Mouse (Mus musculus) neural tube, embryonic 14.5 days (tissue): ENCODE data around the gene S100a14. TPM values are rescaled to one million over a fixed set of nuclear protein-coding genes. Genes with fewer than 3 reads are reported as not detected.

ENCODE experiments used
- ATAC-seq: fragments of 200-750 bp; cut with Nextera tagmentation; 2 replicates; pipeline ENCODE4 v1.8.0; 2017; ENCODE audit warnings: low read depth, mild to moderate bottlenecking, moderate TSS enrichment, moderate library complexity
- H3K27ac ChIP-seq: fragments of 300-500 bp; sonication (generic); 2 replicates; pipeline ENCODE4 v1.5.1; 2014; ENCODE audit warnings: low read depth, mild to moderate bottlenecking, control low read depth, low read length, moderate library complexity, mixed read lengths
- H3K27me3 ChIP-seq: fragments of 300-500 bp; sonication (generic); 2 replicates; pipeline ENCODE4 v1.6.1; 2014; ENCODE audit warnings: low read length; ENCODE audit not compliant: control insufficient read depth, insufficient read depth
- H3K36me3 ChIP-seq: fragments of 300-500 bp; sonication (generic); 2 replicates; pipeline ENCODE4 v1.6.1; 2014; ENCODE audit warnings: low read length, mixed read lengths; ENCODE audit not compliant: control insufficient read depth, insufficient read depth
- H3K4me1 ChIP-seq: fragments of 300-500 bp; sonication (generic); 2 replicates; pipeline ENCODE4 v1.6.1; 2014; ENCODE audit warnings: low read length; ENCODE audit not compliant: control insufficient read depth, insufficient read depth
- H3K4me2 ChIP-seq: fragments of 300-500 bp; sonication (generic); 2 replicates; pipeline ENCODE4 v1.6.1; 2014; ENCODE audit warnings: mild to moderate bottlenecking, low read depth, low read length, control low read depth
- H3K4me3 ChIP-seq: fragments of 300-500 bp; sonication (generic); 2 replicates; pipeline ENCODE4 v1.5.1; 2014; ENCODE audit warnings: low read depth, low read length, control low read depth, mixed read lengths
- H3K9ac ChIP-seq: fragments of 300-500 bp; sonication (generic); replicated peaks from 2 replicates; pipeline ENCODE4 v1.6.1; 2014; ENCODE audit warnings: low read depth, mild to moderate bottlenecking, control low read depth, low read length, mixed read lengths
- H3K9me3 ChIP-seq: fragments of 300-500 bp; sonication (generic); 2 replicates; pipeline ENCODE4 v1.6.1; 2016; ENCODE audit warnings: low read length; ENCODE audit not compliant: control insufficient read depth
- WGBS: fragments of 180-500 bp; shearing (Covaris S2); extraction: QIAGEN DNeasy Blood & Tissue Kit; methylation state at CpG from one replicate; pipeline ENCODE4 v1.1.7; 2014; 5-methylcytosine and 5-hydroxymethylcytosine counted together
- polyA plus RNA-seq: library from polyadenylated mRNA; unstranded; fragments of >200 nt; fragmentation: Nextera tagmentation; extraction: Ambion mirVana; gene quantifications from 2 replicates; pipeline ENCODE4 v1.2.1, GENCODE M21; 2014

The S100a14 gene
- polyA plus RNA-seq, 1 experiment from 2014 or later = not detected

DNA sequence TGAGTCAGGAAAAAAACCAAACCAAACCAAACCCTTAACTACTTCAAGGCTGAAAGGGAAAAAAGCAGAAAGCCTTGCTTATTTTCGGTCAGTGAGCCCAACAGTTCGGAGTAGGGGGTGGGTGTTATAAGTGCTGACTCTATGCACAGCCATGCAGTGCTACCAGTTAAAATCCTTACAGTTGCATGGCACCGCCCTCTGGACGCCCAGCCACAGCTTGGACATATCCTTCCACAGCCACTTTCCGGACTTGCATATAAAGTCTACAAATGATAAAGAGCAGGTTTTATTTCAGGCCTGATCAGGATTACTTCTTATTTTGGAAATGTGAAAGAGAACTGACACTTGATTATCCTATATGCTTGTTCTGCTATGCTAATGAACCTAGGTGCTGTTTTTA is 21.4 kb upstream of the S100a14 start:
- ATAC-seq = no peak
- Histone ChIP-seq H3K4me3 (no peak overlapping the region), H3K4me2 (no peak overlapping the region), H3K27me3 (no peaks in the 10 kb centered on the region), H3K4me1 (peaks cover 25% of the 10 kb centered on the region), H3K9me3 (no peaks in the 10 kb centered on the region), H3K36me3 (peaks cover 55% of the 10 kb centered on the region), H3K9ac (no peak overlapping the region), H3K27ac (no peak overlapping the region)
- WGBS = 90% methylated on average over 5 of the region's 5 CpGs

- Histone ChIP-seq H3K4me1 (peaks cover 25% of the 10 kb centered on the region), H3K4me2 (no peak overlapping the region), H3K9me3 (no peaks in the 10 kb centered on the region), H3K4me3 (no peak overlapping the region), H3K36me3 (peaks cover 53% of the 10 kb centered on the region), H3K9ac (no peak overlapping the region), H3K27me3 (no peaks in the 10 kb centered on the region), H3K27ac (no peak overlapping the region)
- 91% methylated on average over 3 of the region's 3 CpGs for WGBS
- ATAC-seq = no peak
These were observed 20.3 kb upstream of the S100a14 start for GRCm38 (mm10) chr3:90506362-90506761.

GRCm38 (mm10) chr3:90508287-90508949 is 18.2 kb upstream of the S100a14 start:
- no peaks in the 10 kb centered on the region for H3K9me3 ChIP-seq
- H3K4me3 ChIP-seq = peak overlapping the region; percentile 95
- H3K27me3 ChIP-seq = no peaks in the 10 kb centered on the region
- no peak for ATAC-seq
- 3% methylated on average over 20 of the region's 20 CpGs for WGBS
- peak overlapping the region; percentile 93 for H3K27ac ChIP-seq
- H3K4me1 ChIP-seq = peaks cover 25% of the 10 kb centered on the region
- H3K9ac ChIP-seq = peak overlapping the region; percentile 99
- H3K36me3 ChIP-seq = peaks cover 35% of the 10 kb centered on the region
- H3K4me2 ChIP-seq = peak overlapping the region; percentile 83

- under 1% methylated on average over 65 of the region's 66 CpGs for WGBS
- Histone ChIP-seq H3K4me1 (peaks cover 23% of the 10 kb centered on the region), H3K4me3 (peak within 1 kb of the TSS; percentile 95), H3K36me3 (peaks cover 31% of the 10 kb centered on the region), H3K4me2 (peak within 1 kb of the TSS; percentile 83), H3K9ac (peak within 1 kb of the TSS; percentile 99), H3K9me3 (no peaks in the 10 kb centered on the region), H3K27ac (peak within 1 kb of the TSS; percentile 93), H3K27me3 (peaks cover 2% of the 10 kb centered on the region; the same call in 1 of the 2 replicates)
- peak; percentile 94 for ATAC-seq
These were observed 17.5 kb upstream of the S100a14 start, which contains the start of gene Chtop for GRCm38 (mm10) chr3:90508950-90509746. Gene Chtop, minus strand, starts transcription at chr3:90509498.

DNA sequence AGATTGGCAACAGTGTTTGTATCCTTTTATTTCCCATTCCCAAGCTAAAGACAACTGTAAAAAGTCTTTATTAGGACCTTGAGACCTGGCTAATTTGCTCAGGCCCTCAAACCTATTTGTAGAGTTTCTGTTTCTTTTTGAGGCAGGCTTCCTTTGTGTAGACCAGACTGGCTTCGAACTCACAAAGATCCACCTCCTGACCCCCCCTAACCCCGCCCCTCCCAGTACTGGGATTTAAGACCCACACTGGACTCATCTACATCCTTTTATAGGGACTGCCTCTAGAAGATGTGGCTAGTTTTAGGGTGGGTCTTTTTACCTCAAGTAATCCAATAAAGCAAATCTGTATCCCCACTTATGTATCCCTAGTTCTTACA is 16.9 kb upstream of the S100a14 start:
- H3K4me3 ChIP-seq = peak overlapping the region; percentile 95
- 27% methylated on average over 2 of the region's 2 CpGs for WGBS
- peaks cover 2% of the 10 kb centered on the region; the same call in 1 of the 2 replicates for H3K27me3 ChIP-seq
- peak overlapping the region; percentile 10; the same call in 1 of the 2 replicates for H3K27ac ChIP-seq
- ATAC-seq = peak; percentile 26
- H3K9ac ChIP-seq = no peak overlapping the region
- H3K9me3 ChIP-seq = no peaks in the 10 kb centered on the region
- H3K36me3 ChIP-seq = peaks cover 26% of the 10 kb centered on the region
- H3K4me1 ChIP-seq = peaks cover 23% of the 10 kb centered on the region
- H3K4me2 ChIP-seq = peak overlapping the region; percentile 38

GRCm38 (mm10) chr3:90512276-90512675 is 14.4 kb upstream of the S100a14 start:
- ATAC-seq = no peak
- no peak overlapping the region for H3K4me2 ChIP-seq
- WGBS = 85% methylated on average over 5 of the region's 5 CpGs
- peaks cover 3% of the 10 kb centered on the region; the same call in 1 of the 2 replicates for H3K36me3 ChIP-seq
- H3K27ac ChIP-seq = no peak overlapping the region
- H3K9me3 ChIP-seq = no peaks in the 10 kb centered on the region
- H3K27me3 ChIP-seq = peaks cover 2% of the 10 kb centered on the region; the same call in 1 of the 2 replicates
- no peak overlapping the region for H3K4me3 ChIP-seq
- H3K9ac ChIP-seq = no peak overlapping the region
- peaks cover 20% of the 10 kb centered on the region for H3K4me1 ChIP-seq

DNA sequence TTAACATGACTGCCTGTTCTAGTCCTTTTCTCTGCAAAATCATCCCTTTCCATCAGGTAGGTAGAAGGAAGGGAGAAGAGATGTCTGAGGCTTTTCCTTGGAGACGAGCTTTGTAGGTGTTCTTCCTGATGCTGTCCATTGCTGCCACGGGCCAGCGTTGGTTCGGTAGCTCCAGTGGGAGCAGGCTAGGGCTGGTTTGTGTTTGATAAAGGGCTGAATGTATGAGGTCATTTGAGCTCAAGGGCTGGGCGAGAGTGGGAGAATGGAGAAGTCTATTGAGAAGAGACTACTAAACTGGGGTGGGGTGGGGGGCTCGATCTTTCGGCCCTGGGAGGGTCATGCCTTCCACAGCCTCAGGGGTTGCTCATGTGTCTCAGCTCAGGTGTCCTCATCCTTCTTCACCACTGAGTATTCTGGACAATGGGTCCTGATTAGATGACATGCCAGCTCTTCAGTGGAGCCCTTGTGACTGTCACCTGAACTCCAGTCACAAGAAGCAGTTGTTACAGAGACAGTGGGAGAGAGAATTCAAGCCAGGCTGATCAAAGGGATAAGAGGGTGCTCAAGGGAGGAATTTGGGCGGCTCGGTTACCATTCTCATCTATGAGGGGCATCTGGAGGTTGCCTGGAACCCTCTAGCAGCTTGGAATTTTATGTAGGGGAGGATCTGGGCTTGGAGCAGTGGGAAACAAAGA is 13.6 kb upstream of the S100a14 start:
- H3K4me2 ChIP-seq = no peak overlapping the region
- no peak overlapping the region for H3K9ac ChIP-seq
- no peak overlapping the region for H3K27ac ChIP-seq
- H3K36me3 ChIP-seq = no peaks in the 10 kb centered on the region
- H3K4me1 ChIP-seq = peaks cover 12% of the 10 kb centered on the region
- H3K9me3 ChIP-seq = no peaks in the 10 kb centered on the region
- peaks cover 2% of the 10 kb centered on the region; the same call in 1 of the 2 replicates for H3K27me3 ChIP-seq
- 77% methylated on average over 9 of the region's 9 CpGs for WGBS
- H3K4me3 ChIP-seq = no peak overlapping the region
- ATAC-seq = no peak

DNA sequence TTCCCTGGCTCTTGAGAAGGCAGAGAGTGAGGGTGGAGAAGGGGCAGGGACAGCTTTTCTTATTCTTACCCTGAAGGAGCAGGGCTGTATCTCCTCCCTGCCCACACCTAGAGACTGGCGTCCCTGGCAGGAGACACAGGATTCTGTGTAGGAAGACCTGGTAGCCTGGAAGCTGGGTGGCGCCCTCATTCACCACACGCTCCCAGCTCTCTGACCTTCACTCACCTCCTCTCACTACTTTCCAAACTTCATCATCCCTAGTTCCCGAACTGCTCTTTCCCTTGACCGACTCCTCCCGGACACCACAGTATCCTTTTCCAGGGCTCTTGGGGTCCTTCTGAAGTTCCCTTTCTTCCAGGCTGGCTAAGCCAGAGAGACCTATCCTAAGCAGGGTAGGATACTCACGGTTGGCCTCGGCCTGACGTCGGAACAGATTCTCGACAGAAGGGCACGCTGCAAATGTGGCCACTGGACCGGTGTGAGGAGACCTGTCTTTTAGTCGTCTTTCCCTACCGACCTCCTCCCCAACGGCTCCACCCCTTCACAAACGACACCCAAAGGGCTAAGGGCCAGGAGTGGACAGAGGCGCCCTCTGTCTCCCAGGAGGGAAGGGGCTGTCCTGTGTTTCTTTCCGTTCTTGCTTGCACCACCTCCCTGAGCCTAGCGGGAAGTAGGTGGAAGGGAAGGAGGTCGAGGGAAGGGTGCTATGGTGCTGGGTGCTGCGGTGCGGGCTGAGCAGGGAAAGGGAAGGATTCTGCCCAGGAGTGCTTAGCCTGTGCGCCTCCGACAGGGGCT is 12.7 kb upstream of the S100a14 start, which contains the start of the genes S100a1 and S100a13:
Gene S100a1 (minus strand): TSS at position 597 of the 795 bp plus-strand sequence.
Gene S100a13 (plus strand): TSS at position 640 of the 795 bp plus-strand sequence.
- Histone ChIP-seq H3K4me3 (peak within 1 kb of the TSS; percentile 16), H3K27me3 (peaks cover 2% of the 10 kb centered on the region; the same call in 1 of the 2 replicates), H3K27ac (no peak within 1 kb of the TSS), H3K36me3 (no peaks in the 10 kb centered on the region), H3K4me2 (peak within 1 kb of the TSS; percentile 39), H3K9ac (0 out of 2 replicates have a peak within 1 kb of the TSS, but pooled peaks have one; percentile 4), H3K9me3 (no peaks in the 10 kb centered on the region), H3K4me1 (peaks cover 8% of the 10 kb centered on the region)
- 4% methylated on average over 25 of the region's 25 CpGs for WGBS
- ATAC-seq = no peak
